Mouse (Mus musculus): Measurements from ENCODE around the gene Noxred1. TPM values are rescaled to one million over a fixed set of nuclear protein-coding genes. Genes with fewer than 3 reads are reported as not detected.

Gene Noxred1
- total RNA-seq, 2 experiments from 2014 or later: 0.26 to 1.1 TPM

- DNase-seq: peak; percentile 25
- TF ChIP-seq CTCF (IDR thresholded peaks at IDR 0.05): no peak
- intact Hi-C loops (cut with DNase I): loop anchor here (2.0 to 10.0 kb wide), 5 partner anchors 120 to 272 kb away; partner anchors contain the start of genes Gstz1, Pomt2, Snw1 and Zdhhc22
- H3K27ac ChIP-seq: peak overlapping the region; percentile 98
- peak overlapping the region; percentile 97 for H3K4me3 ChIP-seq
Measured at GRCm38 (mm10) chr12:87266827-87267603, 28.5 kb upstream of the Noxred1 start.

- TF ChIP-seq CTCF (IDR thresholded peaks at IDR 0.05): peak; percentile 41; the same call in 1 of the 2 replicates
- H3K4me3 ChIP-seq: peak within 1 kb of the TSS; percentile 97
- peak within 1 kb of the TSS; percentile 98 for H3K27ac ChIP-seq
- DNase-seq: peak; percentile 90
- intact Hi-C loops (cut with DNase I): loop anchor here (2.0 to 10.0 kb wide), 5 partner anchors 119 to 271 kb away; partner anchors contain the start of genes Gstz1, Pomt2, Snw1 and Zdhhc22
Measured at GRCm38 (mm10) chr12:87266108-87266826, 27.7 kb upstream of the Noxred1 start, which contains the start of the genes Vipas39 and Ahsa1. Gene Vipas39, minus strand, starts transcription at chr12:87266256. Gene Ahsa1, plus strand, starts transcription at chr12:87266479.

GRCm38 (mm10) chr12:87265444-87265843 lies 26.9 kb upstream of the Noxred1 start:
- peak overlapping the region; percentile 97 for H3K4me3 ChIP-seq
- TF ChIP-seq CTCF (IDR thresholded peaks at IDR 0.05): no peak
- intact Hi-C loops (cut with DNase I): loop anchor here (5.0 to 10.0 kb wide), 3 partner anchors 152 to 271 kb away; partner anchors contain the start of genes Snw1 and Zdhhc22
- DNase-seq: no peak
- peak overlapping the region; percentile 98 for H3K27ac ChIP-seq

- Histone ChIP-seq H3K4me3 (no peak overlapping the region), H3K27ac (no peak overlapping the region)
- intact Hi-C loops (cut with DNase I): loop anchor here (10.0 kb wide), 1 partner anchor 266 kb away; the partner anchor contains the start of gene Zdhhc22
- no peak for DNase-seq
- no peak for TF ChIP-seq CTCF (IDR thresholded peaks at IDR 0.05)
Measured at GRCm38 (mm10) chr12:87260562-87260961, 22.0 kb upstream of the Noxred1 start.

GRCm38 (mm10) chr12:87256629-87257028 lies 18.1 kb upstream of the Noxred1 start:
- intact Hi-C loops (cut with DNase I): no loop called here
- no peak for TF ChIP-seq CTCF (IDR thresholded peaks at IDR 0.05)

GRCm38 (mm10) chr12:87253878-87254277 lies 15.3 kb upstream of the Noxred1 start:
- no peak for DNase-seq
- intact Hi-C loops (cut with DNase I): no loop called here
- Histone ChIP-seq H3K4me3 (no peak overlapping the region), H3K27ac (no peak overlapping the region)
- no peak for TF ChIP-seq CTCF (IDR thresholded peaks at IDR 0.05)

More at GRCm38 (mm10) chr12:87256629-87257028, 18.1 kb upstream of the Noxred1 start:
- Histone ChIP-seq H3K27ac (no peak overlapping the region), H3K4me3 (no peak overlapping the region)
- no peak for DNase-seq

- no peak for DNase-seq
- H3K4me3 ChIP-seq: no peak overlapping the region
- intact Hi-C loops (cut with DNase I): no loop called here
- no peak for TF ChIP-seq CTCF (IDR thresholded peaks at IDR 0.05)
- H3K27ac ChIP-seq: no peak overlapping the region
Measured at GRCm38 (mm10) chr12:87250161-87250560, 11.6 kb upstream of the Noxred1 start.

- Histone ChIP-seq H3K27ac (no peak overlapping the region), H3K4me3 (no peak overlapping the region)
- TF ChIP-seq CTCF (IDR thresholded peaks at IDR 0.05): no peak
- no peak for DNase-seq
- intact Hi-C loops (cut with DNase I): no loop called here
Measured at GRCm38 (mm10) chr12:87236882-87237483, 1.5 kb downstream of the Noxred1 start.

GRCm38 (mm10) chr12:87230379-87230895 lies 8.1 kb downstream of the Noxred1 start:
- TF ChIP-seq CTCF (IDR thresholded peaks at IDR 0.05): no peak
- Histone ChIP-seq H3K4me3 (no peak overlapping the region), H3K27ac (no peak overlapping the region)
- no peak for DNase-seq
- intact Hi-C loops (cut with DNase I): no loop called here

GRCm38 (mm10) chr12:87229633-87230032 lies 8.9 kb downstream of the Noxred1 start:
- intact Hi-C loops (cut with DNase I): no loop called here
- Histone ChIP-seq H3K27ac (no peak overlapping the region), H3K4me3 (no peak overlapping the region)
- DNase-seq: no peak
- TF ChIP-seq CTCF (IDR thresholded peaks at IDR 0.05): no peak

- no peak for DNase-seq
- Histone ChIP-seq H3K27ac (no peak overlapping the region), H3K4me3 (no peak overlapping the region)
- intact Hi-C loops (cut with DNase I): no loop called here
- no peak for TF ChIP-seq CTCF (IDR thresholded peaks at IDR 0.05)
Measured at GRCm38 (mm10) chr12:87226801-87227200, 11.7 kb downstream of the Noxred1 start.

- Histone ChIP-seq H3K4me3 (no peak overlapping the region), H3K27ac (no peak overlapping the region)
- DNase-seq: no peak
- no peak for TF ChIP-seq CTCF (IDR thresholded peaks at IDR 0.05)
- intact Hi-C loops (cut with DNase I): no loop called here
Measured at GRCm38 (mm10) chr12:87224950-87225349, 13.6 kb downstream of the Noxred1 start.
